Mouse (Mus musculus): ENCODE measurements at regions not wholly inside any gene's neighbourhood (a gene's known extent, or its start where the extent isn't known, plus 50 kb on each side); places are given as distances from the start of the nearest gene placed in this dataset.
A peak's percentile ranks its signal among the peaks of the same experiment; 100 is the strongest.

DNA sequence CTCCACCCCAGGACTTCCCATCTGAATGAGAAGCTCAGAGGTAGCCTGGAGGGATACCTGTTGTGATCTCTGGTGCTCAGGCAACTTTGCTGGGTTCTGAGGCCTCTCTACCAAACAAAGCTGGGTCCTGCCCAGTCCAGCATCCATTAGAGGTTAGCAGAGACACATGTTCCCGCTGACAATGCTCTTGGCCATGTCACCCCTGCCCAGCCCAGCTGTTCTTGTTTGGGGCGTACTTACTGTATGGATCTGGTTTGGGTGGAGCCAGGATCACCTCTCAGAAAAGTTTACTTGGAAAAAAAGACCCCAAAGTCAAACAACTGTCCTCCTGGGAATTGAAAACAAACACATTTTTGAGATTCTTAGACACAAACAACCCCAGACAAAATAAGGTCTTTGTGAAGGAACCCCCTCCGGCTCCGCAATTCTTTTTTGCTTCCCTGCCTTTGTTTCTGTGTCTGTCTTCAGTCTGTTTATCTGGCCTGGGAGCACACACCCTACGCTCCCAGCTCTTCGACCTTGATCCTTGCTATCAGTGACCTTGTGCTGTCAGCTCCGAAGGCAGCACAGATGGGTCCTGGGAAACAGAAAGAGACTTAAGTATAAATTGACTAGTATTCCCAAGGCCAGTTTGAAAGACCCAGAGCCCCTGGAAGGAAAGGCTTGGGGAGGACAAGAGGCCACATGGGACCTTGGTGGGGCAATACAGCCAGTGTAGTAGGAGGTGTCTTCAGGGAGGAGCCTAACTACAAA lies 68.1 kb upstream of the Serp2 start:
- DNase-seq: no peak

DNA sequence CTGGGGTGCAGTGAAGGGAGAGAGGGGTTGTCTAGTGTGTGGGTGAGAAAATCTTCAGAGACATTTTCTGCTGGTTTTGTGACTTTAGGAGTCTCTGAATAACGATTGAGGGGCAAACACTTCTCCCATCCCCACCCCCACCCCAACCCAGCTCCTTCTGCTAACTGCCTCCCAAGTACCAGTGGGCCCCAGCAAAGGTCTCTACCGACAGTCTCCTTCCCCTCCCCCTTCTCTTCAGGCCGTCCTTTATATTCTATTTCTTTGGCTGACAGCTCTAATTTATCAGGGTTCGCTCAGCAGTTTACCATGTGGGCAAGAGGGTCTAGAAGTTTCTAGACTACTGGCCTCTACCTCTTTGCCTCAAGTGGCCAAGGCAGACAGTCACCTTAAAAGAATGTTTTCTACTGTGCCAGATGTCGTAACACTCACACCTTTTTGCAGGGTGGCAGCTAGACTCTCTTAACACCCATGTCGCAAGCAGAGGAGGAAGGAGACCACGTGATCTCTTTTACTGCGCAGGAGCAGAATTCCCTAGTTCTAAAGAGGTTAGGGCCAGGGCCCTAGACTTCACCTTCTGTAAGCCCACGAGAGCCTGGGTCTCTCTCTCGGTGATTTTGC lies 66.8 kb upstream of the Serp2 start:
- no peak for DNase-seq

DNA sequence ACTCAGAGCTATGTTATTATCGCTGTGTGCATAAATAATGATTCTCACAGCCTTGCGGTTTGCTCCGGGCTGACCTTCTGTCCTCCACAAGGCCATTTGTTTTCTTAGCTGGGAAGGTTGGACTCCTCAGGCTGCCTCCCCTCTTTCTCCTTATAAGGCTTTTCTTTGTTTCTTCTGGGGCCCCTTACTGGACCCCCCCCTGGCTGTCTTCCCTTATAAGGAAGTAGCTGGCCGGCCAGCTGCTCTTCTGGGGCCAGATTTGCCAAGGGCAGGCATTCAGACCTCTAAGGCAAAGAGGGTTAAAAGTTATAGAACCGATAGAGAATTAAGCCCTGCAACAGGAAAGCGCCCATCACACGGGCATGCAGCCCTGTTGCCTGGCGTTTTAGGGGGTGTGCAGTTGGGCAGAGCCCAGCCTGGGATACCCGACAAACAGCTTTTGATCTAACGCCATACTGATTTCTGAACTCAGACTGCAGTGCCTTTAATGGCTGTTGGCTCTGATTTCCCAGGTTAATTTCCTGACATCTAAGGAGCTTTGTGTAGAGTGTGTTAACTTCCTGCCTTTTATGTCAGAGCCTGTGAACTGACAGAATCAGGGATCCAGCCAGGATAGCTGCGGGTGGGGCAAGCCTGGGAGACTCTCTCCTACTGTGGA lies 66.1 kb upstream of the Serp2 start:
- DNase-seq: no peak

DNA sequence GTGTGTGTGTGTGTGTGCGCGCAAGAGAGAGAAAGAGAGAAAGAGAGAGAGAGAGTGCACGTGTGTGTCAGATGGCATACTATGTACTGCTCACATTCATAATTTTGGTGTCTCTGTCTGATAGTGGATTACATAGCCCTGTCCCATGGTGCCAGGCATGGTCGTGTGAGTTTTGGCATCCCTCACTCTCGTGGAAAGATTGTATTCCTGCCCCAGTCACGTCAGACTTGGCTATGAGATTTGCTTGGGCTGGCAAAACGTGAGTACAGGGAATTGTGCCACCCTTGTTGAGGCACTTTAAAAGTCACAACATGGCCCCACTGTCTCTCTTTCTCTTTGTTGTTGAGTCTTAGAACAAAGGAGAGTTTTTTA lies 62.3 kb upstream of the Serp2 start:
- DNase-seq: no peak

DNA sequence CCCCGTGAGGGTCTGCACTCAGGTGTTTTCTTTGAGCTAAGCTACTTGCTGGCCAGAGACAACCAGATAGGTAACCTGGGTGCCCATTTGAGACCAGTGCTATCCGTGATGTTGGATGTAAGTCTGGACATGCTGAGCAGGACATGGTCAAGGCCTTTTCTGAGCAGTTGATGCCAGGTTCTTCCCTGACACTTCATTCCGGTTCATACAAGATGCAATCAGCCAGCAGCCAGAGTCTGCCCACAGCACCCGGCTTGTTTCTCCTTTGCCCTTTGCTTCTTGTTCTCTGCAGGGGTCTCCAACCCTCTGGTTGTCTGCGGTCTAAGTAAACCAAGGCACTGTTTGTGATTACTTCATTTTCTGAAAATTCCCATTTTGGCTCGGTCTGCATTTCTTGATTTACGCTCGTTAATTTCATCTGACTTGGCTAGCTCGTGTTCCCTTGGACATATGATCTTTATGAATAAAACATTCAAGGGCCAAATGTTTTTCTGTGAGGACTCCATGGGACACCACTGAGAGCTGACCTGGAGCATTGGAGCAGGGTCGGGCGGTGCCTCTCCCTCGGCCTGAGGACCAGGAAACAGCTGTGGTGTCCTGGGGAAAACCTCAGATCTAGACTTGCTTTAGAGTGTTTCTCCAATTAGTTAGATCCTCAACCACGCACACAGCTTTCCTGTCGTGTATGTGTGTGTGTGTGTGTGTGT lies 61.8 kb upstream of the Serp2 start:
- DNase-seq: no peak

DNA sequence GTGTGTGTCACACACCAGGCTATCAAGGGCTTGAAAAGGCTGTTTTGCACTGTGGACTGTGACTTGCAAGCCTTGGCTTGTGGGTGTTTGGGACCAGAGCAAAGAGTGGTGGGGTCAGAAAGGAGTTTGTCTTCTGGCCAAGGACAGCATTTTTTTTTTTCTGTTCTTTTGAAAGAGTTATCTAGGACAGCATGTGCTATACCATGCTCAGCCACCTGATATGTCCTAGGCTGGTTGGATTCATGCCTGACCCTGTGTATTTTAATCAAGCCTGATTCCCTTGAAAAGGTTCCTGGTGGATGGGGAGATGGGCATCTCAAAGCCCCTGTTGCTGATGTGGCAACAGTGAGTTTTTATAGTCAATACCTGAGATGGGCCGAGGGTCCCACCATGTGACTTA lies 61.2 kb upstream of the Serp2 start:
- DNase-seq: peak; percentile 53

DNA sequence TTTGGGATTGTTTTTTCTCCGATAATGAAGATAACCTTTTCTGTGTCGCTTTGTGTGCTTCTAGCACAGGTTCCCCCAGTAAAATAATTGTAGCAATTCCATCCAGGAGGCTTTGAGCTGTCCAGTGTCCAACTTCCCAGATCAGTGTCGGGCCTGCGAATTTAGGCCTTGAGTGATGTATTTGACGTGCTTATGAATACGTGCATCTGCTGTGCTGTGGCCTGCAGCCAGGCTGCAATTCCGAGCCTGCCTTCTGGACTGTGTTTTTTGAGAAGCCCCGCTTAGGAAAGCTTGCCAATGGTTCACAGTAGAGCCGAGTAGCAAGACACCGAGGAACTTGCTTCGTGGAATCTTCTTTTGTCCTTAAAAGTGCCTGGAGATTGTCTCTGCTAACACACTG lies 60.8 kb upstream of the Serp2 start:
- peak; percentile 67 for DNase-seq

DNA sequence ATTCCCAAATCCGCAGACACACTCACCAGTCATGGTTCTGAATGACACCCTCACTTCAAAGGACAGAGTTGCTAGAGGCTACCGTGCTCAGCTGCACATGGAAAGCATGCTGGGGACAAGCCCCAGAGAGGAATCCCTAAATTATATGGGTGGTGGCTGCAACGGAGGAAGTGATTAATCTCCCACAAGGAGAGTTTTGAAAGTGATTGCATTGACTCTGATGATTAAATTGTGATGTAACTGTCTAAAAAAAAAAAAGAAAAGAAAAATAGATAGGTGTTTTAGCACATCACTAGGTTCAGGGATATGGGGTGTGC lies 59.6 kb upstream of the Serp2 start:
- no peak for DNase-seq

DNA sequence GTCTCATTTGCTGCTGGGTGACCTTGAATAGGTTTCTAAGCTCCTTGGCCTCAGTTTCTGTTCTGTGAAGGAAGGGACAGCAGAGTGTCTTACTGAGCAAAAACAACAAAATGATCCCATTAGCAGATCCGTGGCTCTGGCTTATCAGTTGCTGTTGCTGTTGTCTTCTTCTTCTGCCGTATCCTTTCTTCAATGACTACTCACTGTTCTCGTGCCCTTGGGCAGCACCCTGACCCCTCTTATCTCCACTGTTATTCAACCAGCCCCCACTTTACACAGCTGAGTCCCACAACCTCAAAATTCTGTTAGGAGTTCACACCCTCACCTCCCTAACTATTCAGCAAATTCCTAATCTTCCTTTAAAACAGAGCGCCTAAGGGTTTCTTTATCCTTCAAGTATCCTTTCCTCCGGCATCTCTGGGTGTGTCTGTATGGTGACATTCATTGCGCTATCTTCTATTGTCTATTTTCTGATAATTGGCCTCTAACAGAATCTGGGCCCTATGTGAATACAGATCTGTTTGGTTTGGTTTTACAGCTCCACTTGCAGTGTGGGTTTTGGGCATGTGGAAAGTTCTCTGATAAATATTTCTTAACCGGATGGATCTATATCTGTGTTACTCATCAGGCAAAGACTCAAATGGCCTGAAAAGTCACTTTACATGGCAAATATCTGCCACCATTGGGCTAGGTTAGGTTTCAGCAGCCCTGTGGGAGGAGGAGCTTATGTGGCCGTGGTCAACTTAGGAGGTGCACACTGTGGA lies 59.1 kb upstream of the Serp2 start:
- DNase-seq: no peak

DNA sequence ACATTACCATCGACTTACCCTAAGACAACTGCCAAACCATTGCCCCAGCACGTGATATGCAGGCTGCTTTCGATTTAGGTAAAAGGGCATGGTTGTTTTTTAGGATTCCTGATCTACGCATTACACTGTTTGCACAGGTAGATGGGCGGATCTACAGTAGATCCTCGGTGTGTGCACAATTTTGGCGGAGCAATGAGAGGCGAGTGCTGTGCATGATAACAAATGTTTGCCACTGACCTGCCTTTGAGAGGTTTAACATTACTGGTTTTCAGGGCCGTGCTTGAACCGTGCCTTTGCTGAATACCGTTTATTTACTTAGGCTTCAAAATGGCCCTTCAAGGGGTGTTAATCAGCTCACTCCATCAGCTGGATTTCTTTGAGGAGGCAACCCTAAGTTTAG lies 58.5 kb upstream of the Serp2 start:
- no peak for DNase-seq

DNA sequence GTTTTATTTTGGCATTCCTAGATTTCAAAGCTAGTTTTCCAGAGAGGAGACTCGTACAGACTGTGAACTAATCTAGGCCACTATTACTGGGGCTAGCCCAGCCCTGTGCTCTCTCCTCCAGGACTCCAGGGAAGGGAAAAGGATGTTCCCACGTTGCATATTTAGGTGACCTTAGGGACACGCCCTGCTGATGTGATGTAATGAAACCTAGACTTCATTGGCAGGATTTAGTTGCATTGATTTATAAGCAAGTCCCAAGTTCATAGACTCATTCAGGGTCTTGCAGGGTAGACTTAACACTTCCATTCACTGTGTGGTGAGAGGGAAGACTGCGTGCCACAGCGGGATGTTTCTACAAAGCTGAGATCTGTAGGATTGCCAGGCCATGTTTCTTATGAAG lies 58.0 kb upstream of the Serp2 start:
- no peak for DNase-seq

DNA sequence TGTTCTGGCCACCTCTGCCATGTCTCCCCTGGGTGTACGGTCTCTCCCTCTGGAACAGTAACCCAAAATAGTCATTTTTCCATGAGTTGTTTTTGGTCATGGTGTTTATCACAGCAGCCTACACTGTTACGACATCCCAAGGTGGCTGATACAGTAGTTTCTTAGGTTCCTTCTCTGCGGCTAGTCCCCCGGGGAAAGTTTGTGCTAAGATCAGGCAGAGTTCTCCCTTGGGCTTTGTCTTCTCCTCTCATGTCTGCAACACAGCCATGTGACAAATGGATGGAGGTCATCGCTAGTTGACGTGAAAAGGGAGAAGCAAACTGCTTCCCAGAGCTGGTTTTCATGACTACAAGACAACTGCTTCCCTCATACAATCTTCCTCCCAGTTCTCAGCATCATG lies 56.9 kb upstream of the Serp2 start:
- DNase-seq: no peak

DNA sequence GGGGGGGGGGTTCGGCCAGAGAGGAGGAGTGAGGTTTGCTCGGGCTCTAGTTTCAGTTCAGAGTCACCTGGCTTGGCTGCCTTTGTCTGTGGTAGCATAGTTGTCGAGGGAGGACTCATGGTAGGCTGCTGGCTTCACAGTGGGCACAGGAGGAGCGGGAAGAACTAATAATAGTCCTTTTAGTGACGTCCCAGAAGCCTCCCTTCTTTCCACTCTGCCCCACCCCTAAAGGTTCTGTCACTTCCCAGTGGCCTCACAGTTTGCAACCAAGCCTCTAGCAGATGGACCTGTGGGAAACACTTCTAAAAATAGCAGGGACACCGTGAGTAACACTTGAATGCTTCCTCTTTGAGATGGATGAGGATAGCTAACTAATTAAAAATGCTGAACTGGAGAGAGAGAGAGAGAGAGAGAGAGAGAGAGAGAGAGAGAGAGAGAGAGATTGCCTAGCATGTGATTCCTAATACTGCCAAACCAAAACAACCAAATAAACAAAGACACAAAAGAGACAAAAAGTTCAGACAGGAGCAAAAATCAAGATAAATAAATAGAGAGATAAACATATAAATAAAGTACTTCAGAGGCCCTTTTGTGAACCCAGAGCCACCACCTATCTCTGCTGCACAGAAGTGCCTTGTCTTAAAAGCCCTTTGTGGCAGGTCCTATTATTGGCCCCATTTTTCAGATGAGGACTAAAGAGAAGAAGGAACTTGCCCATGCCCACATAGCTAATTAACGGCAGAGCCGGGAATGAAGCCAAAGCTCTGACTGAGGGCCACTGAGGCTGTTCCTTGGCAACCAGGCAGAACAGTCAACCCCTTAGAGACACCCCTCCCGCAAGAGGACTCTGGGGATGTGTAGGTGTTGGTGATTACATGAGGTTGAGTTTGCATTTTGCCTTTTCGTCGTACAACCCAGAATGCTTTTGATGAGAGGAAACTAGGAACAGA lies 54.0 kb upstream of the Serp2 start:
- peak; percentile 92 for DNase-seq

All from cerebellum, adult 9-10 months (tissue).